Mouse (Mus musculus): ENCODE measurements around the gene E4f1. TPM values are rescaled to one million over a fixed set of nuclear protein-coding genes. Genes with fewer than 3 reads are reported as not detected.

E4f1 gene
- polyA plus RNA-seq, 1 experiment from 2014 or later: 38.1 TPM

DNA sequence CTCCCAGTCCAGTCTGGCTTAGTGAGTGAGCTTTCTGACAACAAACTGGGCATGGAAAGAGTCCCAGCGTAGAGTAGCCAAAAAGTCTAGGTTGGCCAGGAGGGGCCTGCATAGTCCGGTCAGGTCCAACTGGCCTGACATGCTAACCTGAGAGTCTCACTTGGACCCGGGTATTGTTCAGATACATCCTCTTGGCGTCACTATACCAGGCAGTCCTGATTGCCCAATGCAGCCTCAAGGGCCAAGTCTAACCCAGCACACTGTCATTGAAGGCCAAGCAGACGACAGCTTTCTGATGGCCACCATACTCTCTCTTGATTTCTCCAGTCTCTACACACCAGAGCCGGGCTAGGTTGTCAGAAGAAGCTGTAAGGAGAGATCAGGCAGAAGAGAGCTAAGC lies 5.5 kb upstream of the E4f1 start:
- peaks cover 29% of the 10 kb centered on the region; the same call in 1 of the 2 replicates for H3K36me3 ChIP-seq (ENCODE audit: insufficient read depth, low read length)
- no peak for ATAC-seq (ENCODE audit: low FRiP score, low TSS enrichment)
- no peaks in the 10 kb centered on the region for H3K9me3 ChIP-seq (ENCODE audit: low read length)
- no peak overlapping the region for H3K4me2 ChIP-seq (replicated peaks; ENCODE audit: low read depth, low read length)
- no peak overlapping the region for H3K4me3 ChIP-seq (ENCODE audit: low read length)
- H3K27ac ChIP-seq (ENCODE audit: low read length): no peak overlapping the region
- peaks cover 54% of the 10 kb centered on the region for H3K4me1 ChIP-seq (ENCODE audit: insufficient read depth, low read length)
- H3K27me3 ChIP-seq (ENCODE audit: insufficient read depth, low read length): no peaks in the 10 kb centered on the region
- no peak overlapping the region for H3K9ac ChIP-seq (replicated peaks; ENCODE audit: low read length)
- 93% methylated on average over 6 of the region's 6 CpGs for WGBS

DNA sequence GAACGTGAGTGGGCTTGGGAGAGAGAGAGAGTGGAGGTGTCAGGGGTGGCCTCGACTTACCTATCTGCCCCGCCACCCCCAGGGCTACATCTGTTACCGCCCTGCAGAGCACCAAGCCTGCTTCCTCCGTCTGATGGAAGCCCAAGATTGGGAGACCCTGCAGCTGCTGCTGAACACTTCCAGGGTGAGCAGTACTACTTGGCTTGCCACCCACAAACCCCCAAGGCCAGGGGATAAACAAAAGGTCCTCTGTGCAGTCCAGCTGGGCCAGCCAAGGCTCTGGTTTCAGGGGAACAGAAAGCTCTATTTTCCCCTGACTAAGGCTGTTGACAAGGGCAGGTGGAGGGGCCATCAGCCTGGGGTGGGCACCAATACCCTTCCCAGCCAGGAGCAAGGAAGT lies 4.4 kb upstream of the E4f1 start:
- Histone ChIP-seq H3K36me3 (ENCODE audit: insufficient read depth, low read length) (peaks cover 29% of the 10 kb centered on the region; the same call in 1 of the 2 replicates), H3K4me2 (replicated peaks; ENCODE audit: low read depth, low read length) (no peak overlapping the region), H3K4me3 (ENCODE audit: low read length) (no peak overlapping the region), H3K9me3 (ENCODE audit: low read length) (no peaks in the 10 kb centered on the region), H3K4me1 (ENCODE audit: insufficient read depth, low read length) (peaks cover 50% of the 10 kb centered on the region), H3K9ac (replicated peaks; ENCODE audit: low read length) (no peak overlapping the region), H3K27ac (ENCODE audit: low read length) (no peak overlapping the region), H3K27me3 (ENCODE audit: insufficient read depth, low read length) (no peaks in the 10 kb centered on the region)
- WGBS: 67% methylated on average over 5 of the region's 5 CpGs
- ATAC-seq (ENCODE audit: low FRiP score, low TSS enrichment): no peak

DNA sequence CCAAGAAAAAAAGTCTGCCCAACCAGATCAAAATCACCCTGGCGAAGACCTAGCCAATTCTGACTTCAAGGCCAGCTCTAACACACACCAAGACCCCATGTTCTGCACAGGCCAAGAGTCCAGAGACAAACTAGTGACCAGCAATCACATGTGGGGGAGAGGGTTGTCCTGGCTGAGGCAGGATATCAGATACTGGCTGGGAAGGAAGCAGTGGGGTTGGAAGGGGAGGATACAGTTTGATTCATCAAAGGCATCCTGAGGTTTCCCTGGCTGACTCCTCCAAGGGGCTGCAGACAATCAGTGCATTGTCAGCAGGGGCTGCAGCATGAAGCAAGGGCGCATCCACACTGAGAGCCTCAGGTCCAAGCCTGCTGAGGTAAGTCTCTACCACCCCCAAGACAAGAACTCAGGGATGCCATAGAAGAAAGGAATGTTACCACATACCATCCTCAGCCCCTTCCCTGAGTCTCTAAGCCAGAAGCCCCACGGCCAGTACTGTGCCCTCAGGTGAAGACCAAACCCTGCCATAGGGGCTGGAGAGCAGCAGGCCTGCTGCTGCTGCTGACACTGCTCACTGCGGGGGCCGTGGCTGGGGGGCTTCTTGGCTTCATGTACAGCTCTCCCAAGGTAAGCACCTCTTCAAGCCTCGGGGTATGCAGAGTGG lies 3.6 kb upstream of the E4f1 start, which contains the start of gene Bricd5:
Gene Bricd5 (plus strand): TSS at position 273 of the 664 bp plus-strand sequence.
- Histone ChIP-seq H3K27me3 (ENCODE audit: insufficient read depth, low read length) (no peaks in the 10 kb centered on the region), H3K4me1 (ENCODE audit: insufficient read depth, low read length) (peaks cover 50% of the 10 kb centered on the region), H3K9ac (replicated peaks; ENCODE audit: low read length) (no peak within 1 kb of the TSS; the same call in 1 of the 2 replicates), H3K4me3 (ENCODE audit: low read length) (no peak within 1 kb of the TSS), H3K4me2 (replicated peaks; ENCODE audit: low read depth, low read length) (peak within 1 kb of the TSS; percentile 96), H3K9me3 (ENCODE audit: low read length) (no peaks in the 10 kb centered on the region), H3K27ac (ENCODE audit: low read length) (peak within 1 kb of the TSS; percentile 74), H3K36me3 (ENCODE audit: insufficient read depth, low read length) (peaks cover 29% of the 10 kb centered on the region; the same call in 1 of the 2 replicates)
- WGBS: 75% methylated on average over 6 of the region's 6 CpGs
- ATAC-seq (ENCODE audit: low FRiP score, low TSS enrichment): no peak

DNA sequence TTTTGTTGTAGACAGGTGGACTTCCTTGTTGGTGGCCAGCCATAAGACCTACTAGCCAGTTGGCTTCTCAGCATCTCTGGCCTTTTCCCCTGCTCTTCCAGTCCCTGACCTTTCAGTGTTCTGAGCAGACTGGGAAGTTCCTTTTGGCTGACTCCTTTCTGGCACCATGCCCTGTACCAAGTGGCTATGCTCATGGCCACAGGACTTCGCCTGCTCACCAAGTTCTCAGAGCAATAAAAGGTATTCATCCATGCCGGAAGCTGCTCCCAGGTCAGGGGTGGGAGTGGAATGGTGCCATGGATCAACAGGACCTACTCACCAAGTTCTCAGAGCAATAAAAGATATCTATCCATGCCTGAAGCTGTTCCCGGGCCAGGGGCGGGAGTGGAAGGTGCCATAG lies 2.4 kb upstream of the E4f1 start:
- peak; percentile 40 for ATAC-seq (ENCODE audit: low FRiP score, low TSS enrichment)
- H3K36me3 ChIP-seq (ENCODE audit: insufficient read depth, low read length): peaks cover 29% of the 10 kb centered on the region; the same call in 1 of the 2 replicates
- H3K27ac ChIP-seq (ENCODE audit: low read length): peak overlapping the region; percentile 74
- peak overlapping the region; percentile 85; the same call in 1 of the 2 replicates for H3K4me3 ChIP-seq (ENCODE audit: low read length)
- WGBS: 21% methylated on average over 4 of the region's 4 CpGs
- no peaks in the 10 kb centered on the region for H3K27me3 ChIP-seq (ENCODE audit: insufficient read depth, low read length)
- H3K4me1 ChIP-seq (ENCODE audit: insufficient read depth, low read length): peaks cover 41% of the 10 kb centered on the region
- no peaks in the 10 kb centered on the region for H3K9me3 ChIP-seq (ENCODE audit: low read length)
- H3K9ac ChIP-seq (replicated peaks; ENCODE audit: low read length): no peak overlapping the region; the same call in 1 of the 2 replicates
- peak overlapping the region; percentile 96 for H3K4me2 ChIP-seq (replicated peaks; ENCODE audit: low read depth, low read length)

DNA sequence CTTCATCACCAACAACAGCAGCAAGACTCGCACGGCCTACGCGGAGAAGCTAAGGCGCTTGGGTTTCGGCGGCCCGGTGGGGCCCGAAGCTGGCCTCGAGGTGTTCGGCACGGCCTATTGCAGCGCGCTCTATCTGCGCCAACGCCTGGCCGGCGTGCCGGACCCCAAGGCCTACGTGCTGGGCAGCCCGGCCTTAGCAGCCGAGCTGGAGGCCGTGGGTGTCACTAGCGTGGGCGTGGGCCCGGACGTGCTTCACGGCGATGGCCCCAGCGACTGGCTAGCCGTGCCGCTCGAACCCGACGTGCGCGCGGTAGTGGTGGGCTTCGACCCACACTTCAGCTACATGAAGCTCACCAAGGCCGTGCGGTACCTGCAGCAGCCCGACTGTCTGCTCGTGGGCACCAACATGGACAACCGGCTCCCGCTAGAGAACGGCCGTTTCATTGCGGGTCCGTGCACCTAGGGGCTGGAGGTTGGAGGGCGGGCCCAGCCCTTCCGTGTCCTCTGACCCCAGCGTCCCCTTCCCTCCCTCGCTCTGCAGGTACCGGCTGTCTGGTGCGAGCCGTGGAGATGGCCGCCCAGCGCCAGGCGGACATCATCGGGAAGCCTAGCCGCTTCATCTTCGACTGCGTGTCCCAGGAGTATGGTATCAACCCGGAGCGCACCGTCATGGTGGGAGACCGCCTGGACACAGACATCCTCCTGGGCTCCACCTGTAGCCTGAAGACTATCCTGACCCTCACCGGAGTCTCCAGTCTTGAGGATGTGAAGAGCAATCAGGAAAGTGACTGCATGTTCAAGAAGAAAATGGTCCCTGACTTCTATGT lies 801 bp upstream of the E4f1 start:
- peak overlapping the region; percentile 96 for H3K4me2 ChIP-seq (replicated peaks; ENCODE audit: low read depth, low read length)
- H3K4me3 ChIP-seq (ENCODE audit: low read length): peak overlapping the region; percentile 85
- H3K4me1 ChIP-seq (ENCODE audit: insufficient read depth, low read length): peaks cover 39% of the 10 kb centered on the region
- ATAC-seq (ENCODE audit: low FRiP score, low TSS enrichment): peak; percentile 21; the same call in 1 of the 2 replicates
- H3K36me3 ChIP-seq (ENCODE audit: insufficient read depth, low read length): peaks cover 20% of the 10 kb centered on the region; the same call in 1 of the 2 replicates
- H3K9me3 ChIP-seq (ENCODE audit: low read length): no peaks in the 10 kb centered on the region
- peak overlapping the region; percentile 78 for H3K27ac ChIP-seq (ENCODE audit: low read length)
- H3K27me3 ChIP-seq (ENCODE audit: insufficient read depth, low read length): no peaks in the 10 kb centered on the region
- H3K9ac ChIP-seq (replicated peaks; ENCODE audit: low read length): peak overlapping the region; percentile 90
- under 1% methylated on average over 68 of the region's 68 CpGs for WGBS

DNA sequence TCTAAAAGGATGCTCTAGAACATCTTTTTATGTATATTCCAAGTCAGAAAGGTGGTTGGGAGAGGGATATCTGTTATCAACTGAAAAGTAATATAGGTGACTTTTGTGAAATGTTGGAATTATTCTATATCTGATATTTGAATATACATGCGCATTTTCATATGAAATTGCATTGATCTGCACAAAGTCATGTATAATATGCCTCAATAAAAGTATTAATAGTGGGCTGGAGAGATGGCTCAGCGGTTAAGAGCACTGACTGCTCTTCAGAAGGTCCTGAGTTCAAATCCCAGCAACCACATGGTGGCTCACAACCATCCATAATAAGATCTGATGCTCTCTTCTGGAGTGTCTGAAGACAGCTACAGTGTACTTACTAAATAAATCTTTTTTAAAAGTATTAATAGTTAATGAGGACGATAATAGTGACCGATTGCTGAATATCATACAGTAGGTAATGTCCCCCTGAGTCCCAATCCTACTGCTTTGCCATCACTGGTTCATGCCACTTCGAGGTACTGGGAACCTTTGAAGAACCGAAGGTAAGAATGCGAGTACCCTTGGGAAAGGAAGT lies 690 bp downstream of the E4f1 start:
- Histone ChIP-seq H3K4me3 (ENCODE audit: low read length) (peak overlapping the region; percentile 85), H3K4me2 (replicated peaks; ENCODE audit: low read depth, low read length) (peak overlapping the region; percentile 96), H3K27me3 (ENCODE audit: insufficient read depth, low read length) (no peaks in the 10 kb centered on the region), H3K4me1 (ENCODE audit: insufficient read depth, low read length) (peaks cover 37% of the 10 kb centered on the region), H3K9me3 (ENCODE audit: low read length) (no peaks in the 10 kb centered on the region), H3K9ac (replicated peaks; ENCODE audit: low read length) (peak overlapping the region; percentile 90), H3K36me3 (ENCODE audit: insufficient read depth, low read length) (peaks cover 5% of the 10 kb centered on the region; the same call in 1 of the 2 replicates), H3K27ac (ENCODE audit: low read length) (peak overlapping the region; percentile 85)
- no peak for ATAC-seq (ENCODE audit: low FRiP score, low TSS enrichment)
- WGBS: 15% methylated on average over 7 of the region's 7 CpGs

DNA sequence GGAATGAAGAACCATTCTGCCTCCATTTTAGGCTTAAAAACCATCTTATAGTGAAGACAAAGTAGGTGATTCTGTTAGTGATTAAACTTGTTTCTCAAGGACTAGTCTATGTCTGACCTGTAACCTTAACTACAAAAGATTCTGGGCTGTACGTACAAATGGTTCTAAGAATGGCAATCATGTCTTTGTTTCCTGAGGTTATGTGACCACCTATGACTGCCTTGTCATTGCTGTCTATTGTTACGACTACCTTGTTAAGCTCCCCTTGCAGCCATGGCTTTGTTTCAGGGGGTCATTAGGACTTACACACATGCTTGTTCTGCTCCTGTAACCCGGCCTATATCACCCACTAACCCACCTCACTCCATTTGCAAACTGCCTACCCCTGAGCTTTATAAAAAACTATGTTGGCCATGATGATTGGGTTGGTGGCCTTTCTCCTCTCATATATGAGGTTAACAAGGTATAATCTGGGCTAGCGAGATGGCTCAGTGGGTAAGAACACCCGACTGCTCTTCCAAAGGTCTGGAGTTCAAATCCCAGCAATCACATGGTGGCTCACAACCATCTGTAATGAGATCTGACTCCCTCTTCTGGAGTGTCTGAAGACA lies 1.4 kb downstream of the E4f1 start:
- H3K27ac ChIP-seq (ENCODE audit: low read length): no peak overlapping the region
- H3K4me1 ChIP-seq (ENCODE audit: insufficient read depth, low read length): peaks cover 30% of the 10 kb centered on the region
- no peaks in the 10 kb centered on the region for H3K27me3 ChIP-seq (ENCODE audit: insufficient read depth, low read length)
- ATAC-seq (ENCODE audit: low FRiP score, low TSS enrichment): no peak
- H3K36me3 ChIP-seq (ENCODE audit: insufficient read depth, low read length): 0 out of 2 replicates have a peak, but pooled peaks cover under 1% of the 10 kb centered on the region
- H3K9me3 ChIP-seq (ENCODE audit: low read length): no peaks in the 10 kb centered on the region
- 93% methylated on average over 5 of the region's 5 CpGs for WGBS
- H3K4me2 ChIP-seq (replicated peaks; ENCODE audit: low read depth, low read length): no peak overlapping the region
- no peak overlapping the region for H3K4me3 ChIP-seq (ENCODE audit: low read length)
- no peak overlapping the region for H3K9ac ChIP-seq (replicated peaks; ENCODE audit: low read length)

DNA sequence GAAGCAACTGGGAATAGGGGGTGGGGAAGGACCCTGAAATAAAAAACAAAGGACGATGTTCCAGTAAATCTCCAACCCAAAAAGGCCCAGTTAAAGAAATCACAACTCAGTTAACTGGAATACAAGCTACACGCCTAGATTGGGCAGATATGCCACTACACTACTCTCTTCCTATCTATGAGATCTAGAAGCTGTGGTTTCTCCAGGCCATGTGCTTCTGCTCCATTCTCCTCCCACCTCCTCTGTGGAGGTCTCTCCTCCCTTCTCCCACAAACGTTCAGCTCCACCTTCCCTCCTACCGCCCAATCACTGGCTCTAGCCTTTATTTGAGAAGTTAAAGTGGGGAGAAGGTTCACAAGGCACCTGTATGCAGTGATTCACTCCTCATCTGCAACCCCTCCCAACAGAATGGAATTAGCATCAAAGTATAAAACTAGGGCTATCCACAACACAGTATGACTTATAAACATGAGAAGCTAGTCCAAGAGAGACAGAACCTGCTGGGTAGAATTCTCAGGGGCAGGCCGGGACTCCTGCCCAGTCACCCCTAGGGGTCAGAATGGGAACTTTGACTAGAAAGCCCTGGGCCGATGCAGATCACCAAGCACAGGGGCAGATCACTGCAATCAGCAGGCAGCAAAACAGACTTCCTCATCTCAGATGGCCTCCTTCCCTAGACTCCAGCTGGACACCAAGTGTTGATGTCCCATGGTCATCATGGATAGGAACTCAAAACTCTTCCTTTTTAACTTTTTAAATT lies 6.6 kb downstream of the E4f1 start:
- 47% methylated on average over 6 of the region's 6 CpGs for WGBS
- Histone ChIP-seq H3K4me1 (ENCODE audit: insufficient read depth, low read length) (no peaks in the 10 kb centered on the region), H3K27me3 (ENCODE audit: insufficient read depth, low read length) (no peaks in the 10 kb centered on the region)

DNA sequence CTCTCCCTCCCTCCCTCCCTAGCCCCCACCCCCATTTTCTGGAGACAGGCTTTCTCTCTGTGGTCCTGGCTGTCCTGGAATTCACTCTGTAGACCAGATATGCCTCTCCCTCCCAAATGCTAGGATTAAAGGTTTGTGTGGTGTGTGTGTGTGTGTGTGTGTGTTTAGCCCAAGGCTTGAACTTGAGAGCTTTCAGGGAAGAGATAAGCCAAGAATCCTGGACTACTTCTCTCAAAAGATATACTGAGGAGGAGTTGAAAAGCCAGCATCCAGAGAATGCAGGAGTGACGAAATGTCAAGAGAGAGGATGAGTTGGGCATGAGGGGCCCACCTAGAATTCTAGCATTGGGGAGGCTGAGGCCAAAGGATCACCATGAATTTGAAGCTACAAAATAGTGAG lies 7.2 kb downstream of the E4f1 start:
- H3K4me3 ChIP-seq (ENCODE audit: low read length): no peak overlapping the region
- H3K27me3 ChIP-seq (ENCODE audit: insufficient read depth, low read length): no peaks in the 10 kb centered on the region
- H3K4me1 ChIP-seq (ENCODE audit: insufficient read depth, low read length): no peaks in the 10 kb centered on the region
- ATAC-seq (ENCODE audit: low FRiP score, low TSS enrichment): no peak
- H3K9me3 ChIP-seq (ENCODE audit: low read length): no peaks in the 10 kb centered on the region
- 77% methylated on average over 1 of the region's 1 CpGs for WGBS
- no peak overlapping the region for H3K27ac ChIP-seq (ENCODE audit: low read length)
- H3K36me3 ChIP-seq (ENCODE audit: insufficient read depth, low read length): no peaks in the 10 kb centered on the region
- no peak overlapping the region for H3K9ac ChIP-seq (replicated peaks; ENCODE audit: low read length)
- no peak overlapping the region for H3K4me2 ChIP-seq (replicated peaks; ENCODE audit: low read depth, low read length)

More for the DNA sequence above, 6.6 kb downstream of the E4f1 start:
- Histone ChIP-seq H3K36me3 (ENCODE audit: insufficient read depth, low read length) (no peaks in the 10 kb centered on the region), H3K4me3 (ENCODE audit: low read length) (no peak overlapping the region), H3K27ac (ENCODE audit: low read length) (no peak overlapping the region), H3K9ac (replicated peaks; ENCODE audit: low read length) (no peak overlapping the region), H3K9me3 (ENCODE audit: low read length) (no peaks in the 10 kb centered on the region), H3K4me2 (replicated peaks; ENCODE audit: low read depth, low read length) (no peak overlapping the region)
- ATAC-seq (ENCODE audit: low FRiP score, low TSS enrichment): no peak
